Mouse (Mus musculus) cortical plate, adult 2 months (tissue): ENCODE measurements around the gene Cul9. TPM values are rescaled to one million over a fixed set of nuclear protein-coding genes. Genes with fewer than 3 reads are reported as not detected.
"Not testable (repeated sequence)": the region's sequence is repeated elsewhere in the genome, so short reads cannot be mapped to it uniquely, and the experiment has no call there.

Experiments
- H3K27ac ChIP-seq: fragments of 200-500 bp; 2 replicates; pipeline ENCODE4 v1.5.1; 2012; ENCODE audit warnings: low read length, control low read depth, inconsistent platforms; ENCODE audit not compliant: insufficient read depth
- H3K4me1 ChIP-seq: fragments of 200-500 bp; 2 replicates; pipeline ENCODE4 v1.6.1; 2011; ENCODE audit warnings: low read length; ENCODE audit not compliant: control insufficient read depth, insufficient read depth
- H3K4me3 ChIP-seq: fragments of 200-500 bp; 2 replicates; pipeline ENCODE4 v1.5.1; 2011; ENCODE audit warnings: mild to moderate bottlenecking, low read length, control low read depth; ENCODE audit not compliant: insufficient read depth
- CTCF ChIP-seq: fragments of 200-500 bp; IDR thresholded peaks from 2 replicates; pipeline ENCODE4 v1.5.1; 2011; ENCODE audit warnings: mild to moderate bottlenecking, control low read depth, low read length; ENCODE audit not compliant: insufficient read depth; ENCODE audit errors: extremely low read depth
- POLR2A ChIP-seq: fragments of 200-500 bp; IDR thresholded peaks from 2 replicates; pipeline ENCODE4 v1.6.1; 2011; ENCODE audit warnings: mild to moderate bottlenecking, low read length, control low read depth; ENCODE audit not compliant: insufficient read depth; ENCODE audit errors: extremely low read depth
- polyA plus RNA-seq: library from polyadenylated mRNA; depleted of rRNA; stranded (reverse); fragments of >200 nt; gene quantifications from 2 replicates; pipeline ENCODE4 v1.2.3, GENCODE M21; 2012

The Cul9 gene
- polyA plus RNA-seq, 1 experiment: 60.0 TPM

DNA sequence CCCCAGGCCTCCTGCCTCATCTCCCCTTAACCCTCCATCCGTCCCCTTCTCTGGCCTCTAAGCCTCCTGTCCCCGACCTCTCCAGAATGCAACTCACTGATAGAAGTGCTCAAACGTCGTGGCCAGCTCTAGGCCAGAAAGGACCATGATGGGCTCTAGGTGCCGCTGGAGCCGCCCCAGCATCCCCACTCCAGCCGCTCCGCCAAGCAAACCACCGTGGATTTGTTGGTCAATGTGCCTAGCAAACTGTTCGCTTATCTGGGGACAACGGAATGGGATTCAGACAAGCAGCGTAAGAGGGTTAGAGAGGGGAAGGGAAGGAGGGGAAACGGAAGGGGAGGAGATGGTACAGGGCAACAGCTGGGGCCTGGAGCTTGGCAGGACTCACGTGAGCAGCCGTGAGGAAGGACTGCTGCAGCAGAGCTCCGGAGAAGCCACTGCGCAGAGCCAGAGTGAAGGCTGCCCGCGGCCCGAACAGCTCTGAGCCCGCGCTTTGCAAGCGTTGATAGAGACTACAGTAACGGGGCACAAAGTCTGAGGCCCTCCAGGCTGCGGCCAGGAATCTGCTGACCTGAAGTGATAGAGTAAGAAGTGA is 25.7 kb downstream of the Cul9 start:
- H3K4me3 ChIP-seq: no peak overlapping the region
- TF ChIP-seq POLR2A: no peak
- no peak for TF ChIP-seq CTCF
- no peak overlapping the region for H3K27ac ChIP-seq
- no peaks in the 10 kb centered on the region for H3K4me1 ChIP-seq

DNA sequence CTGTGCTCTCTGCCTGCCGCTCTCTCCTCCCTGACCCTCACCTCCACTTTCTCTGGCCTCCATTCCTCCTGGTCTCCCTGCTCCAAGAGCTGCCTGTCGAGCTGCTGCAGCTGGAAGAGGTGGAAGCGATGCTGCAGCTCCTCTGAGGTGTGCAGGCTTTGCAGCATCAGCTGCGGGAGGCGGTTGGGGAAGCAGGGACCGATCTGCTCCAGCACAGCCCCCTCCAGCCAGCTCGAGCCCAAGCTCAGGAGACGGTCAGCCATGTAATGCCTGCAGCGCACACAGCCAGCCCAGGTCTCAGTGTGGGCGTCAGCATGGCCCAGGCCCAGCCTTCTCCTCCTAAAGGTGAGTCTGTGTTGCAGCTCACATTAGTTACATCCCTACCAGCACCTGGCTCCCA is 26.2 kb downstream of the Cul9 start:
- Histone ChIP-seq H3K4me3 (no peak overlapping the region), H3K4me1 (no peaks in the 10 kb centered on the region), H3K27ac (no peak overlapping the region)
- no peak for TF ChIP-seq CTCF
- no peak for TF ChIP-seq POLR2A

DNA sequence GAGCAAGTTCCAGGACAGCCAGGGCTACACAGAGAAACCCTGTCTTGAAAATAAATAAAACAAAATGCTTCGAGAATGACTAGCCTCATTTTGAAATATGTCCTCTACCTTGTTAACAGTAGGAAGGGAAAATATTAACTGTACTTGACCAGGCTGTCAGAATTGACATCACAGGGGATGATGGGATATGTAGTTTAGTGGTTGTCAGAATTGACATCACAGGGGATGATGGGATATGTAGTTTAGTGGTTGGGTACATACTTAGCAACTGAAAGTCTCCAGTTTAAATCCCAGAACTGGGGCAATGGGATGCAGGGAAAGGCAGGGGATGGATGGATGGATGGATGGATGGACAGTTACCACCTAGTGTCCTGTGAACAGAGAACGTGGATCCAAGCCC is 32.9 kb downstream of the Cul9 start:
- no peak overlapping the region for H3K4me3 ChIP-seq
- no peaks in the 10 kb centered on the region for H3K4me1 ChIP-seq
- no peak overlapping the region for H3K27ac ChIP-seq
- no peak for TF ChIP-seq POLR2A

DNA sequence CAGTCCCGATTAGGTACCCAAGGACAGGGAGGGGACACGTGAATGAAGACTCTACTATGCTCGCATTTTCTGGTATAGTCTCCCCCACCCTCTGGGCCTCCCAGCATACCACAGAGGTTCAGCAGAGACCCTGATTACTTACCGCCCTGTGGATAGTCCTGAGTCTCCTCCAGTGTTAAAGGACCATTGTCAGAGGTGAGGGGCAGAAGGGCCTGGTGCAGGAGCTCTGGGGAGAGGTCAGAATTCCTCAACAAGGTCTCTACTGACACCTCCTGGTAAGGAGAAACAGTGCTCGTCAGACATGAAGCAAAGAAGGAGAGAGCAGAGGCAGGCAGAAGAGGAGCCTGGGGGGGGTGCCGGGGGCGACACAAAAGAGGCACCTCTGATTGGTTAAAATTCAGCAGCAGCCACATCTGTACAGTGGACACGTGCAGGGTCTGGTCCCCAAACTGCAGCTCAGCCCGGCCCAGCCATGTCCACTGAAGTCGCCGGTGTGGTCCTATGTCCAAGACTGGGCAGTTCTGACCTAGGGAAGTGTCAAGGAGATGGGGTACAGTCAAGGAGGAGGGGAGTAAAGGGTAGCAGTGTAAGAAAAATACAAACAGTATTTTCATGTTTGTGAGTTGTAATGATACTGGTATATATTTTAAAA is 35.0 kb downstream of the Cul9 start:
- no peak overlapping the region for H3K27ac ChIP-seq
- H3K4me3 ChIP-seq: no peak overlapping the region
- TF ChIP-seq POLR2A: no peak
- peak; percentile 33 for TF ChIP-seq CTCF
- H3K4me1 ChIP-seq: no peaks in the 10 kb centered on the region

DNA sequence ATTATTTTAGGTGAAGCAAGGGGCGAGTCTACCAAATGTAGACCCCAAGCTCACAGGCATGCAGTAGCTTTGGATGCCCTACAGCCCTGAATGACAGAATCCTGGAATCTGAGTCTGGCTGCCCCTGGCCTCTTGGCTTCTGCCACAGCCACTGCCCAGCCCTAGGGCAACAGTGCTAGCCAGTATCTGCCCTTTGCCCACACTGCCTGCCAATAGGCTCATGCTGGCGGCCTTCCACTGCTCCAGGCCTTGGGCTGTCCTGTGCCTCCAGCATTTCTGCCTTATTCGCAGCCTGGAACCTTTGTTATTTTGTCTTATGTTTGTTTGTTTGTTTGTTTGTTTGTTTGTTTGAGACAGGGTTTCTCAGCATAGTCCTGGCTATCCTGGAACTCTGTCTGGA is 40.6 kb downstream of the Cul9 start:
- Histone ChIP-seq H3K4me1 (no peaks in the 10 kb centered on the region), H3K27ac (no peak overlapping the region)
- TF ChIP-seq CTCF: no peak
- TF ChIP-seq POLR2A: no peak

DNA sequence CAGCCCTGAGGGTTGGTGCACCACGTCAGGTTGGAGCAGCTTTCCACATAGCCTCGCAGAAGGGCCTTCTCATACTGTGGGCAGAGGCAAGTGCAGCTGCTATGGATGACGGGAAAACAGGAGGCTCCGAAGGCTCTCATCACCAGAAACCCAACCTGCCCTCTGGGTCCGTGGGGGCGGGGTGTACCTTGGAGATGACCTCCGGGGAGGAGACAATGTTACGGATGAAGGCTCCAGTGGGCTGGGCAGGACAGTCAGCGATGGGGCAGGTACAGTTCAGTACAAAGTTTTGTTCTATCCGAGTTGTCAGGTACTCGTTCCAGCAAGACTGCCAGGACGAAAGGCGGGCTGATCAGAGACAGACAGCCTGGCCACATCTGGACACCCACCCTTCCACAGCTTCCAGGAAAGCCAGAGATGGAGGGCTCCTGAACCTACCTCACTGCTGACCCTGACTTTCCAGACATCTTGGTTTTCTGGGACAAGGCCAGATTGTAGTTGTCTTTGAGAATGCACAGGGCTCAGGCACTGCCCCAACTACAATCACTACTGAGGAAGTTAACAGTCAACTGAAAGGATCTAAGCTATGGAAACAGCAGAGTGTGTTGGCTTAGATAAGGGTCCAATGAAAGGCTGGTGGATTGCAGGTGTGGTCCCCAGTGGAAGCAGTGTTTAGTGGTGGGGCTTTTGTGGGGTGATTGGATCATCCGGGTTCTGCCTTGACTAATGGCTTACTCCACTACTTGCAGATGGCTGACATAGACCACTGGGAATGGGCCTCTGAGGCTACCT is 42.1 kb downstream of the Cul9 start:
- Histone ChIP-seq H3K4me1 (no peaks in the 10 kb centered on the region), H3K4me3 (no peak overlapping the region), H3K27ac (no peak overlapping the region)
- TF ChIP-seq POLR2A (no peak), CTCF (no peak)

More for the DNA sequence above, 40.6 kb downstream of the Cul9 start:
- no peak overlapping the region for H3K4me3 ChIP-seq

DNA sequence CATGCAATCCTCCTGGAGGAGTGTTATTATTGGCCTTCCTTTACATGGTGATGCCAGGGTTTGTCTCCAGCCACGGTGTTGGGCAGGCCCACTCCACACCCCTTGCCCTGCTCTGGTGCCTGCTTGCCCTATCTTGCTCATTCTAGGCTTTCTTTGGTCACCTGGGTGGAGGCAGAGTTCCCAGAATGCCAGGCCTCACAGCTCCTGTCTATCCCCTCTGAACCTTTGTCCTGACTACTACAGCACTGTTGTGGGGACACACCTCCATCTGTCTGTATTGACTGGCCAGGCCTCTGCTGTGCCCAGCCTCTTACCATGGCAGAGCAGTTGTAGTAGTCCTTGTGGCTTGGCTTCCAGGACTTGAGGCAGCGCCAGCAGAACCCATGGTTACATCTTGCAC is 43.4 kb downstream of the Cul9 start:
- H3K27ac ChIP-seq: no peak overlapping the region
- TF ChIP-seq CTCF: no peak
- no peak for TF ChIP-seq POLR2A
- no peaks in the 10 kb centered on the region for H3K4me1 ChIP-seq
- H3K4me3 ChIP-seq: no peak overlapping the region

DNA sequence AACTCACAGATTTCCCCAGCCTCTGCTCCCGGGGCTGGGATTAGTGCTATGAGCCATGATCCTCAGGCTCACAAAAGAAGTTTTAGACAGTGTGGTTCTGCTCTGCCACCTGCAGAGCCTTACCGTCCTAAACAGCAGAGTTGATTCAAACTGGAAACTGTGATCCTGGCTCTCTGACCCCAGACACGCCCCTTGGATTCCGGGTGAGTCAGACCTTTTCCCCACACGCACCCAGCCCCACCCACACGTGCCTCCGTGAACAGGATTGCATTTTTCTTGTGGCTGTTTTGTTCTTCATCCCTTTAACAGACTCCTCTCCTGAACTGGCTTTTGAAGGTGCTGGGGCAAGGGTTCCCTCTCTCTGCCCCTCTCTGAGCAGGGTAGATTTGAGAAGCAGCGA is 48.2 kb downstream of the Cul9 start:
- Histone ChIP-seq H3K4me1 (no peaks in the 10 kb centered on the region), H3K27ac (no peak overlapping the region), H3K4me3 (no peak overlapping the region)
- TF ChIP-seq CTCF: no peak

DNA sequence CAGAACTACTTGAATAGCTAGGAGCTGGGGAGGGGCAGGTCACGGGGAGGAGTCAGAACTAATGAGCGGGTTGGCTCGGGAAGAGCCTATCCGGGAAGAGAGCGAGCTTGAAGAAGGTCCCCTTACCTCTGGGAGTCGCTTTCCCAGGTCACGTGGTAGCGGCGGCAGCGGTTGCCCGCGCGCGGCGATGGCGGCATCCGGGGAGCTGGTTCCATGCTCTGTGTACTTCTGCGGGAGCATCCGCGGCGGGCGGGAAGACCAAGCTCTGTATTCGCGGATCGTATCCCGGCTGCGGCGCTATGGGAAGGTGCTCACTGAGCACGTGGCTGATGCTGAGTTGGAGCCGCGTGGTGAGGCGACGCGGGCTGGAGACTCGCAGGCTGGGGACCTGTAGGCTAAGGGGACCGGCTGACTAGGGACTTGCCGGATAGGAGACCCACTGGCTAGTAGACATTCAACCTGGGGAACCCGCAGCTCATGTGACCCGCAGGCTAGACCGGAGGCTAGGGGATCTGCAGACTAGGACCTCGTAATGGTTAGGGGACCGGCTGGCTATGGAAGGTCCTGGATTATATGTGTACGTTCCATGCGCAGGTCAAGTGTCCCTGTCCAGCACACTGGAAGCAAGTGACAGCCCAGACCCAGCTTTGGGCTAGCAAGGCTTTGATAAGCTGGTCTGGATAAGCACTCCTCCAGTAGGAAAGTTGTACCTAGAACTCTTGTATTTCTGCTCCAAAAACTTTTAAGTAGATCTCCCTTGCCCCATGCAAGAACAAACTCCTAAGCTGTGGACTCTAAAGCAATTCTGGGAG is 49.4 kb downstream of the Cul9 start, which contains the start of gene Dnph1:
Gene Dnph1, plus strand, starts transcription at position 89 of the 812 bp plus-strand sequence.
- no peak within 1 kb of the TSS for H3K27ac ChIP-seq
- peak within 1 kb of the TSS; percentile 32 for H3K4me3 ChIP-seq
- H3K4me1 ChIP-seq: no peaks in the 10 kb centered on the region
- peak; percentile 61; the same call in 1 of the 2 replicates for TF ChIP-seq POLR2A
- no peak for TF ChIP-seq CTCF

DNA sequence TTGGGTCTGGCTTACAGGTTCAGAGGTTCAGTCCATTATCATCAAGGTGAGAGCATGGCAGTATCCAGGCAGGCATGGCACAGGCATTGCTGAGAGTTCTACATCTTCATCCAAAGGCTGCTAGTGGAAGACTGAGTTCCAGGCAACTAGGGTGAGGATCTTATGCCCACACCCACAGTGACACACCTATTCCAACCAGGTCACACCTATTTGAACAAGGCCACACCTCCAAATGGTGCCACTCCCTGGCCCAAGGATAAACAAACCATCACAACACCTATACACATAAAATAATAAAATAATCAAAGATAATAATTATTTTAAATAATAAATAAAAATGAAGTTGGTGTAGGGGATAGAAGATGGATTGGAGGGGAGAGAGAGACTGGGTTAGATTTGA is 50.1 kb downstream of the Cul9 start:
- not testable (repeated sequence) for H3K4me1 ChIP-seq, H3K27ac ChIP-seq, H3K4me3 ChIP-seq
